Mouse (Mus musculus): ENCODE results near the gene Ankrd13d. TPM values are rescaled to one million over a fixed set of nuclear protein-coding genes. Genes with fewer than 3 reads are reported as not detected.
"Not testable (repeated sequence)": the region's sequence is repeated elsewhere in the genome, so short reads cannot be mapped to it uniquely, and the experiment has no call there.

Gene Ankrd13d
- total RNA-seq, 1 experiment from 2014 or later: 3.7 TPM

DNA sequence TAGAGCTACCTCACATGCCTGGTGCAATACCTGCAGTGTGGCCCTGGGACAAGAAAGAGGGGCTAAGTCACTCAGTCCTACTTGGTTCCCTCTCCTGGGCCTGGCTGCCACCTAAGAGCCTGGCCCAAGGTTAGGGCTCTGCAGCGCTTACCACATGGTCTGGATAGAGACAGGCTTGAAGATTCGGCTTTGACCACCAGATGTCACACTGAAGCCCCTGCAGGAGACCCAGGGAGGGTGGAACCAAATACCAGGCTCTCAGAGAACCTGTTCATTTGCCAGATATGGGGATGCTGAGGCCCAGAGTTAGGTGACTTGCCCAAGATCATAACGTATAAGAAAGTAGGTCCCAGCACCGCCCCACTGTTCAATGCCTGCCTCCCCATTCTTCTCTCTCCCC, 17.0 kb downstream of the Ankrd13d start:
- no peak for ATAC-seq (replicated peaks; ENCODE audit: low read depth, poor library complexity, severe bottlenecking)

DNA sequence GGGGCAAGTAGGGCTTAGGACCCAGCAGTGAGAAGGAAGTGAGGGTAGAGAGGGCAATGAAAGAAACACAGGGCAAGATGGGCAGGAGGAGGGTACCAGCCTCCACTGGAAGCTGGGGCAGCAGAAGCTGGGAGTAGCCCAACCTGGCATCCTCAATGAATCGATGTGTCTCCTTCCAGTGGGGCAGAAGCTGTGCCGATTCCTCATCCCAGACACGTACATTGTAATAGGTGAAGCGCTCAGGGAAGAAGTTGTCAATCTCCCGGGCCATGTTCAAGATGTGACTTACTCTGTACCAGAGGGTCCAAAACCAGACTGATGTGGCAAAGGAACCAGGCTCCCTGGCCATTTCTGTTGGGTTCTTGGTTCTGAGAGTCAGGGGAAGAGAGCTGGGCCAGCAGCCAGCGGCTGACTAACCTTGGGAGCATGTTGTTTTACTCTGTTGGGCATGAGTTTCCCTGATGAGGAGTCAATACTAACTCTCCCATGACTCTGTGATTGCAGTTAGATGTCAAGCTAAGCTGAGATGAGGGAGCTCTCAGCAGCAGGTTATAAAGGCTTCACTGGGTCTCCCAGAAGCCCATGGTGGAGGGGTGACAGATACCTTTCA, 18.7 kb downstream of the Ankrd13d start:
- no peak for ATAC-seq (replicated peaks; ENCODE audit: low read depth, poor library complexity, severe bottlenecking)

DNA sequence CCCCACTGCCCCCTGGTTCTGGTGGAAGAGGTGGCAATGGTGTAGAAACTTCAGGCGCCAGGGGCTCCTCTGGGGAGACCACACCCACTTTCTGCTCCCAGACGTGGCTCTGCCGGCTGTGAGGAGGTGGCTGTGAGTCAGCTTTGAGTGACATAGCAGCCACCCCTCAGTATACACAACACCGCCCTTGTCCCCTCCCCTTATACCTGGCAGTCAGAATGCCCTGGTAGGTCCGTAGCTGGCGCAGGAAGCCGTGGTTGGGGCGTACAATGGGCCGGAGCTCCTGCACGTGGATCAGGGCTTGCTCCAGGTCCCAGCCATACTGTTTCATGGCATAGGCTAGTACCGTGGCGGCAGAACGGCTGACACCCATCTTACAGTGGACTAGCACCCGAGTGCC, 19.2 kb downstream of the Ankrd13d start:
- no peak for ATAC-seq (replicated peaks; ENCODE audit: low read depth, poor library complexity, severe bottlenecking)

DNA sequence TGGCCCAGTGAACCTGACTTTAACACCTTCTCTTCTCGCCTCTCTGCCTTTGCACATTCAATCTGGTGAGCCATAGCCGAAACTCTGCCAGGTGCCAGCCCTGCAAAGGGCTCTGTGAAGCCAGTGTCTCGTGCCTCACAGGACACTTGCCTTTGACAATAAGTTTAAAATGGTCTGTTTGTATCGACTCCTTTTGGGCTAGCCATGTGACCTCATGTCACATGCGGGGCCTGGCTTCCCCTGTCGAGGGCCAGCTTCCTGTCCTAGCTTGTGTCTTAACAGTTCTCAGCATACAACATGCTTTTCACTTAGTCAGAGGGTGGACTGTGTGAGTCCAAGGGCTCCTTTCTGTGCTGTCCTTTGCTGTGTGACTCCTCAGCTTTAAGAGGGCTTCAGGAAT, 20.2 kb downstream of the Ankrd13d start:
- ATAC-seq (replicated peaks; ENCODE audit: low read depth, poor library complexity, severe bottlenecking): no peak

DNA sequence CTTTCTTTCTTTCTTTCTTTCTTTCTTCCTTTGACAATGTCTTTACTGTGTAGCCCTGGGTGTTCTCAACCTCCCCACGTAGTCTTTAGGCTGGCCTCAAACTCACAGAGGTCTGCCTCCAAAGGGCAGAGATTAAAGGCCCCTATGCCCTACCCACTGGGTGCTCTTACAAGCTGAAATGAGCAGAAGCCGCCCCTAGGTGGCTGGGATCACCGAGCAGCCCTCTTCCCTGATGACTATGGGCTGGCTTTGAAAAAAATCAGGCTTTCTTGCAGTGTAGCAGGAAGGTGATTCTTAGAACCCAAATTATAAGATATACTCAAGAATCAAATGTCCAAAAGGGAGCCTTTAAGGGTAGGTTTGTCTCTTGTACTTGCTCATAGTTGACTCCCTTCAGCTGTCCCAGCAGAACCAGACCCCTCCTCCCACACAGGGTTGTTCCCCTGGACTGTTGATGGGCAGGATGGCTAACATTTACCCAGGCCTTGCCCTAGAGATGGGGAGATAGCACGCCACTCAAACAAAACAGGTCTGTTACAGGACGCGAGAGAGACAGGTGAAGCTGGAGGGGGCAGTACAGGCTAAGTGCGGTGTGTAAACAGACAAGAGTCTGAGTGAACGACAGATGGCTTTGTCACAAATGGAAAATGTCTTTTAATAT, 21.8 kb downstream of the Ankrd13d start:
- peak; percentile 60 for ATAC-seq (replicated peaks; ENCODE audit: low read depth, poor library complexity, severe bottlenecking)

DNA sequence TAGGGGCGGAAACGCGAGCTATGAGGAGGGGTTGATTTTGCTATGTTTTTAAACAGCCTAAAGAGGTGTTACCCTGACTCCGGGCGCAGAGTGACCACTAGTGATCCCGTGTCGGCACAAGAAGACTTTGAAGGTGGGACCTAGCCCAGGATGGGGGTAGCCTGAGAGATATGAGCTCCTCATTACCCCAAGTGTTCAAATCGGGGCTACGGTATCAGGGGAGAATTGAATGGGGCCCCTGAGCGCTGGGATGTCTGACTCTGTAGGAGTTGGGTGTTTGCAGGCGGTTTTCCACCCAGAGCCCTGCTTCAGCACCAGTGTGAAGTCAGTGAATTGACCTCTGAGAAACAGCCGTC, 25.1 kb downstream of the Ankrd13d start:
- ATAC-seq (replicated peaks; ENCODE audit: low read depth, poor library complexity, severe bottlenecking): no peak

DNA sequence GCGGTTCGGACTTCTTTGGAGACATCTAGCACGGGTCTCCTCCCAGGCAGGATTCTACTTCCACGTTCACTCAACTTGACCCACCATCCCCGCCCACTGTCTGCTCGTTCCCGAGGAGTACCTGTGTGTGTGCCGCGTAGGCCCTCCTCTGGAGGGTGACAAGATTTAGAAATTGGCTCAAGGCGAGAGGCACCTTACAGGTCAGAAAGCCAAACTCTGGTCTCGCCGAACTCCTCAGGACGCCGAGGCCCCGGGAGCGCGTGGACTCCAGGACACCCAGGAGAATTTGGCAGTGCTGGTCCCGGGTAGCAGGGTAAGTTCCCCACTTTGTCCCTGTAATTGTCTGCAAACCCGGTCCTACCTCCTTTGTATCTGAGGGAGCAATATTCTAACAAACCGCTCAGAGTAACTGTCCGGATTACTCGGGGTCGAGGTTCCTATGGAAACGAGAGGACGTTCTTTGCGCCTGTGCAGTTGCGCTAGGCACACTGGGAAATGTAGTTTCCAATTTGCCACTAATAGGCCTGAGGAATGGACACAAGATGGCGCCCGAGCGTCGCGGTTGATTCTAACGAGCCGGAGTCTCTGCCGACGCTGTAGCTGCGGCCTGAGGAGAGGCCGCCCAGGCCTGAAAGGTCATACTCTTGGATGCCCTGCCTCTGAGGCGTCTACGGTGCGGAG, 25.6 kb downstream of the Ankrd13d start:
- peak; percentile 94 for ATAC-seq (replicated peaks; ENCODE audit: low read depth, poor library complexity, severe bottlenecking)

DNA sequence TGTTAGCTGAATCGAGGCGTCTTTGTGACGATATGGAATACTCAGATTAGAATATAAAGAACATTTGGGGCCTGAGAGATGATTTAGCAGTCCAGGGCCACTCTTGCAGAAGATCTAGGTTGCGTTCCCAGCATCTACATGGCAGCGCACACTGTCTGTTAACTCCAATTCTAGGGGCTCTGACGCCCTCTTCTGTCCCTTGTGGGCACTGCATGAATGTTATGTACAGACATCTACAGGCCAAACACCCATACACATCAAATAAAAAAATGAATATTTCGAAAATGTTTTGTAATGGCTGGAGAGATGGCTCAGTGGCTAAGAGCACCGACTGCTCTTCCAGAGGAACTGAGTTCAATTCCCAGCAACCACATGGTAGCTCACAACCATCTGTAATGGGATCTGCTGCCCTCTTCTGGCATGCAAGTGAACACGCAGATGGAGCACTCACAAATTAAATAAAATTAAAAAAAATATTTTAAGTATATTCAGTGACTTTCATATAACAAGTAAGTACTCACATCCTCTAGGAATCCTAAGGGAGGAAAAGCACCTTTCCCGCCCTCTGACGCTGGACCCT, 27.3 kb downstream of the Ankrd13d start:
- ATAC-seq (replicated peaks; ENCODE audit: low read depth, poor library complexity, severe bottlenecking): no peak

DNA sequence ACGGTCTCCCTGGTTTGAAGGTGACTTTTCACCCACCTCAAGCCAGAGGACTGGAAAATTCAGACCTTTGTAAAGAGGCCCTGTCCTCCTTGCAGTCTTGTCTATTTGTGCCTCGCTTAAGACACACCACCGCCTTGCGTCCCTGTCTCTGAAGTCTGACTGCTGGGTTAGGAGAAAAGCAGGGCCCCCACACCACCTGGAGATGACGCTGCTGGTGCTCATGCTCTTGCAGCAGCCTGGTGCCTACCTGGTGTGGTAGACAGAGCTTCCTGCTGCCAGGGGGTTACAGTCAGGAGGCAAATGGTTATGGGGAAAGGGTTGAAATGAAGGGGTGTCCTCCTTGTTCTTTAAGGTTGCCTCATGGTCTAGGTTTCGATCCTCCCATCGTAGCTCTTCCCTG, 28.7 kb downstream of the Ankrd13d start:
- no peak for ATAC-seq (replicated peaks; ENCODE audit: low read depth, poor library complexity, severe bottlenecking)

DNA sequence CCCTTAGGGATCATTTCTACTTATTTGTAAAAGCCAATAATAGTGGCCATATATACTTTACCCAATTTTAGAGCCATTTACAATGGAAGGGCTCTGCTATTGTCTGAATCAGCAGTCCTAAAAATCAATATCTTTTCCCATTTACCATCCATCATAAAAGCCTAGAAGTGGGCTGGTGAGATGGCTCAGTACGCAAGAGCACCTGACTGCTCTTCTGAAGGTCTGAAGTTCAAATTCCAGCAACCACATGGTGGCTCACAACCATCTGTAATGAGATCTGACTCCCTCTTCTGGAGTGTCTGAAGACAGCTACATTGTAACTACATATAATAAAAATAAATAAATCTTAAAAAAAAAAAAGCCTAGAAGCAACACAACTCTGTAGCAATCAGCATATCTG, 34.3 kb downstream of the Ankrd13d start:
- ATAC-seq (replicated peaks; ENCODE audit: low read depth, poor library complexity, severe bottlenecking): not testable (repeated sequence)

DNA sequence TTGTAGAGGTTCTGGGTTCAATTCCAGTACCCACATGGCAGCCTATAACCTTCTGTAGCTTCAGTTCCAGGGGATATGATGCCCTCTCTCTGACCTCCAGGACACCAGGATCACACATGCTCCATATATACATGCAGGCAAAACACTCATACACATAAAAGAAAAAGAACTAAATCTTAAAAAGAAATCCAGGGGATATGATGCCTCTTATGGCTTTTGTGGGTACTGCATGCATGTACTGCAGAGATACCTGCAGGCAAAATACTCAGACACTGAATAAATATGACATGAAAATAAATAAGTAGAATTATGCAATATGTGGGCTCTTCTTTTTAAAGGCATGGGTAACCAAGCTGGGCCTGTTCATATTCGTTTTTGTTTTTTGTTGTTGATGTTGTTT, 35.9 kb downstream of the Ankrd13d start:
- peak; percentile 39; the same call in 1 of the 2 replicates for ATAC-seq (replicated peaks; ENCODE audit: low read depth, poor library complexity, severe bottlenecking)

DNA sequence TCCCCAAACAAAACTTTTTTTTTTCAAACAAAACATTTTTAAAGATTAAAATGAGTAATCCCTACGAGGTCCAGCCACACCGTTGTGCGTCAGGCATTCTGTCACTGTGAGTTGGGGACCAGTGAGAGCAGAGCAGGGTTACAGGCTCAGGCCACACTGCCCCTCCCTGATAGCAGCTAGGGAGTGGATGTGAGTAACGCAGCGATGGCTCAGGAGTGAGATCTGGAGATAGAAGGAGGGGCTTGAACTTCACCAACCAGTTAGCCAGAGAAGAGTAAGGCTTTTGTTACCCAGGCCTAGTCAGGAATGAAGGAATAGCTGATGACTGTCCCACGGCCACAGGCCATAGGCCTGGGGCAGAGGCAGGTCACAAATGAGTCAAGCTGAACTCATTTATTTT, 38.2 kb downstream of the Ankrd13d start:
- ATAC-seq (replicated peaks; ENCODE audit: low read depth, poor library complexity, severe bottlenecking): no peak

DNA sequence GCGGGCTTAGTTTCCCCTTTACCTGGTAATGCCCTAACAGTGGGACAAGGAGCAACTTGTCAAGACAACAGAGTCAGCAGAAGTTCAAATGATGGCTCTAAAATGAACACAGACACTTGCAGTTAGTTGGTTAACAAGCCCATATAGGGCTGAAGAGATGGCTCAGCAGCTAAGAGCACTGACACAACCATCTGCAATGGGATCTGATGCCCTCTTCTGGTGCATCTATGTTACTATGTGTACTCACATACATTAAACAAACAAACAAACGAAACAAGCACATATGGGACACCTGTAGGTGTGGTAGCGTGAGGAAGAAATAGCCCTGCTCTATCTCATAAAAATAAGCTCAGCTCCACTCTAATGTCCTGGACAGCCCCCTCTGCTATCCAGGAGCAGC, 40.5 kb downstream of the Ankrd13d start:
- ATAC-seq (replicated peaks; ENCODE audit: low read depth, poor library complexity, severe bottlenecking): no peak

DNA sequence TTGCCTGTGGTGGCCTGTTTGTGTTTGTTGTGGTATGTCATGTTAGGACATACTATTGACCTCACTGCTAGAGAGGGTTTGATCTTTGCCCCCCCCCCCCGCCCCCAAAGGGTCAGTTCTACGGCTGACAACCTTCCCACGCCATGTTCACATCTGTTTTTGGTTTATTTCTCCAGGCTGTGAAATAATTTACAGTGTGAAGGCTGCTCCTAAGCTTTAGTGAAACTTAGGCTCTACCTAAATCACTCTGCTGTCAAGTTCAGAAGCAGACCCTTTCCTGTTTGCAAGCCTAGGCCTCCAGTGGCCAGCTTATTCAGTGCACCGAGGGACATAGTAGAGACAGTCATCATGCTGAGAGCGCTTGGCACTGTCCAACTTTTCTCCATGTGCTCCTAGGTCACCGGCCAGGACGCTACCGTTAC, 42.7 kb downstream of the Ankrd13d start:
- no peak for ATAC-seq (replicated peaks; ENCODE audit: low read depth, poor library complexity, severe bottlenecking)

DNA sequence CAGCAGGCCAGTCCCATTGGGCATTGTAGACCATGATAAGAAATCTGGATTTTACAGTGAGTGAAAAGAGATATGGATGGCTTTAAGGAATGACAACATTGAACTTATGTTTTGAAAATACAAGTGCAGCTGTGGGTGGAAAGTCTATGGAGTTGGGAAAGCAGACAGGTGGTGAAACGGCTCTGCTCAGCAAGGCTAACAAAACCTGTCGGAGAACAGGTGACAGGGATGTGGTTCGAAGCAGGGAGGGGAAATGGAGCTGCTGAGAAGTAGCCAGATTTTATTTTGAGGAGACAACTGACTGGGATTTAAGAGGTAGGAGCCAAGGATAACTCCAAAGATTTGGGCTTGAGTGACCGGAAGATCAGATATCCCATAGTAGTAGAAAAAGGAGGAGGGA, 48.4 kb downstream of the Ankrd13d start:
- ATAC-seq (replicated peaks; ENCODE audit: low read depth, poor library complexity, severe bottlenecking): no peak

DNA sequence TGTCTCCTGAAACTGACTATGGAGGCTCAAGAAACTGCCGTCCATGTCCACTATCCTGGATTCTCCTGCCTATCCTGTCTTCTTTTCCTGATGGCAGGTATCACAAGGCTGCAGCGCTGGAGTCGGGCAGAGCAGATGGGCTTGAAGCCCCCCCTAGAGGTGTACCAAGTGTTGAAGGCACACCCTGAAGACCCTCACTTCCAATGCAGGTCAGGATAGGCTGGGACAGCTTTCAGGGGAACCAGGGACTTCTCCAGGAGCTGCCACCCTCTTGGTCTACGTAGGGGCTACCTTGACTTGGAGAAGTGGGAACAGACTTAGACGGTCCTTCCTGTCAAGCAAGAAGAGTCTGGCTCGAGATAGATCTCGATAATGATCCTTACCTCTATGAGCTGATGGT, 50.3 kb downstream of the Ankrd13d start:
- ATAC-seq (replicated peaks; ENCODE audit: low read depth, poor library complexity, severe bottlenecking): no peak

DNA sequence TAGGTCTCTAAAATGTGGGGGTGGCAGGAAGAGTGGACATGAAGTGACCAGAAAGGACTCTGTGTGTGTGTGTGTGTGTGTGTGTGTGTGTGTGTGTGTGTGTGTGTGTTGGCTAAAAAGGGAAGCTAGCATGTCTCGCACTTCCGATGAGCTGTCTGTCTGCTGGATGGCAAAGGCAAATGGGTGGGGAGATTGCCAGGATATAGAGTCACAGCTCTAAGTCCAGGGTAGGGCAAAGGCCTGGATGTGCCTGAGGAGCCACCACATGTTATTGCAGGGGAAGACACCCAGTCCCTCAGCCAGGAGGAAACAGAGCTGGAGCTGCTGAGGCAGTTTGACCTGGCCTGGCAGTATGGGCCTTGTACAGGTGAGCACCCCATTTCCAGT, 50.8 kb downstream of the Ankrd13d start:
- peak; percentile 28 for ATAC-seq (replicated peaks; ENCODE audit: low read depth, poor library complexity, severe bottlenecking)

DNA sequence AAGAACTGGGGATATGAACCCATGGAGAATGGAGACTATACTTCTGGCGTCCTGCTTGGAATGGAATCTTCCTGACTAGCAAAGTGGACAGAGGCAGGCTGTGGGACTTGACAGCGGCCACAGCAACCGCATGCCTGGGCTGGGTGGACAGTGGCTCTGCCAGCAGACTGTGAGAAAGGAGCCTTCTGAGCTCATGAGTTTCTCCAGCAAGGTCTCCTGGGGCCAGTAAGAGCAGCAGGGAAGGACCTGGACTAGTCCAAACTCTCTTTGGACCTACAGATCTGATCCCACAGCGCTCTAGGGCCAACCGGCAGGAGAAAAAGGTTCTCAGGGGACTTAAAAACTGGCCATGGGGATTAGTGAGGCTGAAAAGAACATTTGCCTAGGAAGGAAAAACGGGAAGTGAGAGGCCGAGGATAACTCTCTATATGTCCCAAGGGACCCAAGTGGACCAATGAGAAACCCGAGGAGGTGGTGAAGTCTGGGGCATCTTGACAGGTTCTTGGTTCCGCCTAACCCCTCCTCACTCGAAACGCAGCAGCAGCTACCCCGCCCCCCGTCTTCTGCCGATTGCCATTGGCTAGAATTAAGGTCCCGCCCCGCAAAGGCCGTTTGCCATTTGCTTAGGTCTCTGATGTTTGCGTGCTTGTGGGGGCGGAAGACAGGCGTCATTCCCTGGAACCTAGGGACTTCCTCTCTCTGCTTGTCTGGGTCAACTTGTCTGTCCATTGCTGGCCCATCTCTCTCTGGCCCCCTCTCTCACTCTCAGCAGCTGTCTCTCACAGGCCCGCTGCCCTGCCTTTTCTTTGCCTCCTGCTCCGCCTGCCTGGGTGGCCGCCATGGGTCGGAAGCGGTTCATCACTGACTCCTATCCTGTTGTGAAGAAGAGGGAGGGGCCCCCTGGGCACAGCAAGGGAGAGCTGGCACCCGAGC, 51.4 kb downstream of the Ankrd13d start, which contains the start of gene Pold4:
TSS of gene Pold4 (plus strand) at position 647 of the 933 bp plus-strand sequence.
- peak; percentile 79 for ATAC-seq (replicated peaks; ENCODE audit: low read depth, poor library complexity, severe bottlenecking)

DNA sequence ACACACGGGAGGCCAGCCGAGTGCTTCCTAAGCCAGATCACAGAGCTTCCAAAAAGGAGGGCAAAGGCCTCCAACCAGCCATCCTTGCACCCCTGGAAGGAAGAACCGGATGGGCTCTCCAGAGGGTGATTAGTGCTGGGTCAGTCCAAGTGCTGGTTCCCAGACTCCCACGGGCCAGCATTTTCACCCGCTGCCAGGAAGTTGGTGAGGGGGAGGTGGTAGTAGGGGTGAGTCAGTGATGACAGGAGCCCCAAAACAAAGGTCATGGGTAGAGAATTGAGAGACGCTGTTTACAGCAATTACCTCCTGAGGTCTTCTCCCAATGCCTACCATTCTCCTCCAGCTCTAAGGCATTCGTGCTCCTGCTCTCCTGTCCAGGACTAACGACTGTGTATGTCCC, 52.5 kb downstream of the Ankrd13d start:
- ATAC-seq (replicated peaks; ENCODE audit: low read depth, poor library complexity, severe bottlenecking): no peak

DNA sequence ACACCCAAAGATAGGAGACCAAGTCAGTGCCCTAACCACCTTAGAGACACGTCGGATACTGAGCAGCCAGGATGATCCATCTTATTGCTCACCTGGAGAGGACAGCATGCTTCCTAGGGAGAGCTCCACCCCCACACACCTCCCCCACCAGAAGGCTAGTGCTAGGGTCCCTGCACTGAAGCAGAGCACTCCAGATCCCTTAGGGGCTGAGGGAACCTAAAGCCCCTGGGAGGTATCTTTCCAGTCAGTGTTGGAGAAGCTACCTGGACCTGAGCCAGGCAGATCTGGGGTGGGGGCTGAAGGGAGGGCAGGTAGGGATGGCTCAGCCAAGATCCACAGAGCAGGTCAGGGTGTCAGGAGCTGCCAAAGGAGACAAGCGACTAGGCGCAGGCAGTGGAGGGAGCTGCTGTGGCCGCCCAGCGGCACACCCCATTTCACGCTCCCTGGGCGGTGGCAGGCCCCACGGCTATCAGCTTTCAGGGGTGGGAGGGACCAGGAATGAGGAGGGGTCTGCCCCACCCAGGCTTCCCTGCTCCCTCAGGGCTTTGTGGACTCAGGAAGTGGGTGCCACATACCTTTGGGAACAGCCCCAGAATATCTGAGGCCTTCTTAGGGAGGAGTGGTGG, 53.4 kb downstream of the Ankrd13d start:
- no peak for ATAC-seq (replicated peaks; ENCODE audit: low read depth, poor library complexity, severe bottlenecking)
